Mouse (Mus musculus) right cerebral cortex, postnatal 25 days (tissue): ENCODE measurements around the gene Sbk3.

Source experiments
- DNase-seq: peaks from one replicate; pipeline ENCODE4 v3.0.0; 2022

Gene Sbk3

DNA sequence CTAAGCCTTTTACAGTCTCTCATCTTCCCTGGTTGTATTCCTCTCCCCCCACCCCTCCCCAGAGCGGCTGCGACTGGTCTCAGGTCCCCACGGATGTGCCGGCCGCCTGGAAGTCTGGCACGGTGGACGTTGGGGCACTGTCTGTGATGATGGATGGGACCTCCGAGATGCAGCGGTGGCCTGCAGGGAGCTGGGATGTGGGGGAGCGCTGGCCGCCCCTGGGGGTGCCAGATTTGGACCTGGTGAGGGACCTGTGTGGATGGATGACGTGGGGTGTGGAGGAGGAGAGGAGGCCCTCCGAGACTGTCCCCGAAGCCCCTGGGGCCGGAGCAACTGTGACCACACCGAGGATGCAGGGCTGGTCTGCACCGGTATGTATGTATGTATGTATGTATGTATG is 42.6 kb downstream of the Sbk3 start:
- no peak for DNase-seq

DNA sequence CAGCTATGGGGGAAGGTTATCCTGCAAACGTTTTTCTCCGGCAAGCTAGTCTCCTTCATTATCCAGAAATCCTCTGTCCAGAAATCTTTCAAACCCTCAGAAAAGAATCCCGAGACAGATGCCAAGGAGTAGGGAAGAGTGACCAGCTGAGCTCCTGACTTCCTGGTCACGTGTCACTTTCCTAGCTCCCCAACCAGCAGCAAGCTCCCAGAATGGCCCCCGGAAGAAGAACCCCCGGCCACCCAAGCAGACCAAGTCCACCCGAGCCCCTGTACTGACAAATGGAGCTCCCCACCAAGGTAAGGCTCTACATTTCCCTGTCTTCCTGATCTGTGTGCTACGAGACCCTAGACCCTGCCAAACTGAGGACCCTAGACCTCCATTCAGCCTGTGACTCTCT is 43.3 kb downstream of the Sbk3 start:
- DNase-seq: no peak

DNA sequence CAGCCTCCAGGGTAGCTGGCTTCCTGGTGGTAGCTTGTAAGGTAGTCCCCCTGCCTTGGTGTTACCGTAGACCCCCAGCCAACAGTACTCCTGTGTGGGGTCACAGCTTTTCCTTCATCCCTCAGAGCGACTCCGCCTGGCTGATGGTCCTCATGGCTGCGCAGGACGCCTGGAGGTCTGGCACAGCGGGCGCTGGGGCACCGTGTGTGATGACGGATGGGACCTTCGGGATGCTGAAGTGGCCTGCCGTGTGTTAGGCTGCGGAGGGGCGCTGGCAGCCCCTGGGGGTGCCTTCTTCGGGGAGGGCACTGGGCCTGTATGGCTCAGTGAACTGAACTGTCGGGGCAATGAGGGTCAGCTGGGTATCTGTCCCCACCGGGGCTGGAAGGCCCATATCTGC is 44.1 kb downstream of the Sbk3 start:
- DNase-seq: no peak

DNA sequence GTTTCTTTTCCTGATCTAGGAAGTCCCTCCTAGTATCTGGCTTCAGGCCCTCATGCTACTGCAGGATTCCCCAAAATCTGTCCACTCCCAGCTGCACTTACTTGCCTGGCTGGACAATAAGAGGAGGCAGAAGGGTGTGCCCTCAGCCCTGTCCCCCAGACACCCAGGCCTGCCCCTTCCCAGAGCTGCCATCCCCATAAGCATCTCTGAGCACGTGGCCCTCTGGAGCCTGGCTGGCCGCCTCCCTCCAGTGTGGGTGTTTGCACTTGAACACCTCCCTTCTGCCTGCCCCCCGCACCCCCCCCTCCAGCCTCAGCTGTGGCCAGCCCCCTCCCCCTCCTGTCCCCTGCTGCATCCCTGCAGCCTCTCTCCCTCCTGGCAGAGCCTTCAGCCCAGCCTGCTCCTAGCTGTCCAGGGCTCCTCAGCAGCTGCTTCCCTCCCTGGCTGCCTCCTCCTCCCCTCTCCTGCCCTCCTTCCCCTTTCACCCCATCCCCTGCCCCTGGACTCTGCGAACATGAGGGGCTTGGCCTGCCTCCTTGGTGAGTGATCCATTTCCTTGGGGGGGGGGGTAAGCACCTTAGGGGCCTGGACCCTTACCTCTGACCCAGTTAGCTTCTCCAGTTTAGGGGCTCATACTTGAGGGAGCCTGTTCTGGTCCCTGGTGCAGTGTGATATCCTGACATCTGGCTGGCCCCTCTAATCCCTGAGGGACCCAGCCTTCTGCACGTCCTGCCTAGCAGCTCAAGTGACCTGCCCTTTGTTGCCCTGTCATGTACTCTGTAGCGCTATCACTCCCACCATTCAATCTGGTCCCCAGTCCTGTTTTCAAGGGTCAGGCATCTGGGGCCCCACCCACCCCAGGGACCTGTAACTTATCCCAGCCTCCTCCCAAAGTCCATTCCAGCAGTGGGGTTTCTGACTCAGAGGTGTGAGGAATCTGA is 45.3 kb downstream of the Sbk3 start, which contains the start of gene Ssc5d:
Gene Ssc5d, plus strand, starts transcription at position 345 of the 941 bp plus-strand sequence.
- no peak for DNase-seq

DNA sequence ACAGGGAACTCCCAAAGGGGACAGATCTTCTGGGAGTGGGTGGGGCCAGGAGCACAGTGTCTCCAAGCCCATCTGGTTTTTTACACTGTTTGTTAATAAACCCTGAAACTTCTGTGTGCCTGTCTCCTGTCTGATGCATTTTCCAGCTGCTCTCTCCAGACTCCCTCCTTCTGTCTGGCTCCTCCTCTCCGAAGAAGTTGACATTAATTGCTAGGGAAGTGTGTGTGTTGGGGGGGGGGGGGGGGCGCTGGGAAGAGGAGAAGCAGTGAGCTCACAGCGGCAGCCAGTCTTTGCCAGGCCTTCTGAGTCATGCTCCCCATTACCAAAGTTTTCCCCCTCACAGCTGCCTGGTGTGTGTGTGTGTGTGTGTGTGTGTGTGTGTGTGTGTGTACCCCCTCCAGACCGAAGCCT is 46.1 kb downstream of the Sbk3 start:
- DNase-seq: no peak

DNA sequence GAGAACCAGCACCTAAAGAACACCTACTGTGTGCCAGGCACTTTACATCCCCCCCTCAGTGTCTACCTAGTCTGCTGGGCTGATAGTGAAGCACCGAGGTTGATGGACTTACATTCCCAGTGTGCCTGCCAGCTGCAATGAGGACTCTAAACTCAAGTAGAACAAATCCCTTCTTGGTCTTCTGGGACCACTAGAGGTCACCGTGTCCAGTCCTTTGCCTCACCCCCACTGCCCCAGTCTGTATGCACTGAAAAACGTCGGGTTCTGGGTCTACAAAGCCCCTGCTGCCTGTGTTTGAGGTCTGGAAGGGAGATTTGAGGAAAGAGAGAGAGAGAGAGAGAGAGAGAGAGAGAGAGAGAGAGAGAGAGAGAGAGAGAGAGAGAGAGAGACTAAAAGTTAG is 46.5 kb downstream of the Sbk3 start:
- no peak for DNase-seq

DNA sequence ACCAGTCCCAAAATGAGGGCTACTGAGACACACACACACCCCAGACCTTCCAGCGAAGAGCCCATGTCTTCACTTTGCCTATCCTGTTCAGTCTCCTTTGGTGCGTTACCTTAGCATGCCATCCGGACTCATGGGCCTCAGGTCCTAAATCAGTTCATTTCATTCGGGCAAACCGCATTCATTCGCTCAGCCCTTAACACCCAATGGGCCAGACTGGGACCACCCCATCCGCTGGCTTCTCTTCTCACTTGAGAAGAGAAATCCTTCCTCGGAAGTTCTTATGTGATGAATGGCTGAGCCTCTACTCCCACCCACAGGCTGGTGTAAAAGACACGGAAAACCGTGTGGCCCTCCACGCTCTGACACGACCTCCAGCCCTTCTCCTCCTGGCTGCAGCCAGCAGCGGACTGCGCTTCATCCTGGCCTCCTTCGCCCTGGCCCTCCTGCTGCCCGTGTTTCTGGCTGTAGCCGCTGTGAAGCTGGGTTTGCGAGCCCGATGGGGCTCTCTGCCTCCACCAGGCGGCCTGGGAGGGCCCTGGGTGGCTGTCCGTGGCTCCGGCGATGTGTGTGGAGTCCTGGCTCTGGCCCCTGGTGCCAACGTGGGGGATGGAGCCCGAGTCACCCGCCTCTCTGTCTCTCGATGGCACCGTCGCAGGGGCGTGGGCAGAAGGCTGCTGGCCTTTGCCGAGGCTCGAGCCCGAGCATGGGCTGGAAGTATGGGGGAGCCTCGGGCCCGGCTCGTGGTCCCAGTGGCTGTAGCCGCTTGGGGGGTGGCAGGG is 47.2 kb downstream of the Sbk3 start:
- DNase-seq: peak; percentile 70

DNA sequence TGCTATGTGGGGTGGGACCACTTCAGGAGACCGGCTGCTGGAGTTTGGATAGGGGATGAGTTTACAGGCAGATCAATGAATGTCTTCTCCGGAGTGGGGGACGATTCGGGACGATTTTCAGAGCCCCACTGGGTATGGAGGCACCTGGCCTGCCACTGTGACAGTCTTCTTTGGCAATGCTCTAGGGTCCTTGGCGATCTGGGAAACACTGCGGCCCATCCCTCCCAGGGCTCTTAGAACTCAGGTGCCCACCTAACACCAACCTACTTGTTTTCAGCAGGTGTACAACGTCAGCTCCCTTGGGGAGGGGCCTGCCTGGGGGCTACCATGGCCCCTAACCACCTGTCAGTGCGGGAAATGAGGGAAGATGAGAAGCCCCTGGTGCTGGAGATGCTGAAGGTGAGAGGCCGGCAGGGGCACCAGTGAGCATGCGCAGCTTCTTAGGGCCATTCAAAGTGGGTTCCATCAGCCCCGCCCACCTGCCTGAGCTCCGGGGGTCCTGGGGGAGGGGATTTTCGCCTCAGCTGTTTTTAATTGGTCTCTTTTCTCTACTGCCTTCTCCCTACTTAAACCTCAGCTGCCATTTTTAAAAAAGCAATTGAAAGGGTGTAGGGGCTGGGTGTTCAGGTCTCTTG is 47.9 kb downstream of the Sbk3 start:
- peak; percentile 70 for DNase-seq

DNA sequence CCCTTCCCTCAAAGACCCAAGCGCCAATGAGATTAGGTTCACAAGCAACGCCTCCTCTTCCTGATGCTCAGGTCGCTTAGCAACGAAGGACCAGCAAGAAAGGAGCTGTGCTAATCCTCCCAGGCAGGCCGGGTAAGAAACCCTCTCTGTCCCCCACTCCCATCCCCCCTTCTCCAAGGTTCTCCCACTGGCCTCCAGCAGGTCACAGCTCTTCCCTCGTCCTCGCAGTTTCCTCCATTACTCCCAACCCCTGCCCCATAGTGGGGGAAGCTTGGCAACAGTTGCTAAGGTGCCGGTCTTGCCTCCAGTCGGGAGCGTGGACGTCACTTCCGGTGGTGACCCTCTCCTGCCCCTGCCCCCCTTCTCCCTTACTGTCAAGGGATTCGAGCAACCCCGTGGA is 48.5 kb downstream of the Sbk3 start:
- peak; percentile 86 for DNase-seq

DNA sequence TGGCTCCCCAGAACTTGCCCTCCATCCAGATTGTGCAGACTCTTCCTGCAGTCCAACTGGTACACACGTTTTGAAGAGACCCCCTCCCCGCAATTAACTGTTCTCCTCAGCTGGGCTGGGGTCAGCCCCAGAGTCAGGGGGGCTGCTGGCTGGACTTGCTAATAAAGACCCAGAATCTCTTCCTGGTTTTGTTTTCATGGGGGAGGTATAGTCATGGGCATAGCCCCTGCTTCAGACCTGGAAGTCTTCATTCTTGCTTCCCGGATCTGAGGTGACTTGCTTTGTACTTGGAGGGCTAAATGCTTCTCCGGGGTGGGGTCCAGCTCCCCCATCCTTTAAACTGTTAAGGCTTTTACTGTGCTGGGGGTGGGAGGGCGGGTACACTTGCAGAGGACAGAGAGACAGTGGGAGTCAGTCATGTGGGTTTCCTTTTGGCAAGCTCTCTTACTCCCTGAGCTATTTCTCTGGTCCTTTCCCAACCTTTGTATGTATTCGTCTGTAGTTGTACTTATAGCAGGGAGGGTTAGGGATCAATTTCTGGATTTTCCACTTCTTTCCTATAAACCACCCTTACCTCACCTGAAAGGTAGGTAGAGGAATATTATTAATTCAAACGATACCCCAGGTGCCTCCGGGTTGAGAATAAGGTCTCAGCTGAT is 49.0 kb downstream of the Sbk3 start, which contains the start of gene Nat14:
Gene Nat14, plus strand, starts transcription at position 205 of the 659 bp plus-strand sequence.
- DNase-seq: no peak

DNA sequence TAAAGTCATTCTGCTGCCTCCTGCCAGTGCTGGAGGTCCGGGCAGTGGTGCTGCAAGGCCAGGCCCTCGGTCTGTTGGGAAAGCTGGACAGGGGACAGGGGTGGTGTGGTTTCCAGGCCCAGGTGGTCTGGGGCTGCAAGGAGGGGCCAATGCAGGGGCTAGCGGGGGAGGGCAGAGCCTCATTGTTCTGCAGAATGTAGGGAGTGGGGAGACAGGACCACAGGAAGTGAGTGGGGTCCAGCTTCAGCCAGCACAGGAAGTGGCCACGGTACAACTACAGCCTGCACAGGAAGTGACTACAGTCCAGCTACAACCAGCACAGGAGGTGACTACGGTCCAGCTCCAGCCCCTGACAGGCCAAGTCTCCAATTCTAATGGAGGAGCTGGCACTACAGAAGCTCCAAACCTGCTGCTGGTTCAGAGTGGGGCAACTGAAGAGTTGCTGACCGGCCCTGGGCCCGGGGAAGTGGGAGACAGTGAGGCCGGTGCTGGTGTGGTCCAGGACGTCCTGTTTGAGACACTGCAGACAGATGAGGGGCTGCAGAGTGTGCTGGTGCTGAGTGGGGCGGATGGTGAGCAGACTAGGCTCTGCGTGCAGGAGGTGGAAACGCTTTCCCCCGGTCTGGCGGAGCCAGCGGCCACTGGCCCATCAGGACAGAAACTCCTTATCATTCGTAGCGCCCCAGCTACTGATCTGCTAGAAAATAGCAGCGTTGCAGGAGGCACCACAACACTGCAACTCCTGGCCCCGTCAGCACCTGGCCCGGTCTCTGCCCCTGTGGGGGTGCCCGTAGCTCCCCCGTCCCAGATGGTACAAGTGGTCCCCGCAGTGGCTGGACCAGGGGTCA is 49.8 kb downstream of the Sbk3 start:
- DNase-seq: no peak

DNA sequence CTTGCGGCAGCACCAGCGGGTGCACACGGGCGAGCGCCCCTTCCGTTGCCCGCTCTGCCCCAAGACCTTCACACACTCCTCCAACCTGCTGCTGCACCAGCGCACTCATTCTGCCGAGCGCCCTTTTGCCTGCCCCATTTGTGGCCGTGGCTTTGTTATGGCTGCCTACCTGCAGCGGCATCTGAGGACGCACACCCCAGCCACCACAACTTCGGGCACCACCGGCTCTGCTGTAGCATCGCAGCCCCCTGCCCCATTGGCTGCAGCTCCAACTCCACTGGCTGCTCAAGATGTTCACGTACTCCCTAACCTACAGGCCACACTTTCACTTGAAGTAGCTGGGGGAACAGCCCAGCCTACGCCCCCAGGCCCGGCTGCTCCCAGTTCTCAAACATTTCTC is 50.5 kb downstream of the Sbk3 start:
- no peak for DNase-seq

DNA sequence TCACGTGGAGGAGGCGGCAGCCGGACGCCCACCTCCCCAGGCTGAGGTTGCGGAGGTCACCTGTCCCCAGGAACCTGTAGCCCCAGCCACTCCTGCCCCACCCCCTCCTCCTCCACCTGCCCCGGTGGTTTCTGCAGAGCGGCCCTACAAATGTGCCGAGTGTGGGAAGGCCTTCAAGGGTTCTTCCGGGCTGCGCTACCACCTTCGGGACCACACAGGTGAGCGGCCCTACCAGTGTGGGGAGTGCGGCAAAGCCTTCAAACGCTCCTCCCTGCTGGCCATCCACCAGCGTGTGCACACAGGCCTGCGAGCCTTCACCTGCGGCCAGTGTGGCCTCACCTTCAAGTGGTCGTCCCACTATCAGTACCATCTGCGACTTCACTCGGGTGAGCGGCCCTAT is 51.0 kb downstream of the Sbk3 start:
- no peak for DNase-seq

DNA sequence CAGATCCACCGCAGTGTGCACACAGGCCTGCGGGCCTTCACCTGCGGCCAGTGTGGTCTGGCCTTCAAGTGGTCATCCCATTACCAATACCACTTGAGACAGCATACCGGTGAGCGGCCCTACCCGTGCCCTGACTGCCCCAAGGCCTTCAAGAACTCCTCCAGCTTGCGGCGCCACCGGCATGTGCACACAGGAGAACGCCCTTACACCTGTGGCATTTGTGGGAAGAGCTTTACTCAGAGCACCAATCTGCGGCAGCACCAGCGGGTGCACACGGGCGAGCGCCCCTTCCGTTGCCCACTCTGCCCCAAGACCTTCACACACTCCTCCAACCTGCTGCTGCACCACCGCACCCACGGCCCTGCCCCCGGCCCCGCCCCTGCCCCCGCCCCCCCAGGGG is 51.9 kb downstream of the Sbk3 start:
- no peak for DNase-seq

DNA sequence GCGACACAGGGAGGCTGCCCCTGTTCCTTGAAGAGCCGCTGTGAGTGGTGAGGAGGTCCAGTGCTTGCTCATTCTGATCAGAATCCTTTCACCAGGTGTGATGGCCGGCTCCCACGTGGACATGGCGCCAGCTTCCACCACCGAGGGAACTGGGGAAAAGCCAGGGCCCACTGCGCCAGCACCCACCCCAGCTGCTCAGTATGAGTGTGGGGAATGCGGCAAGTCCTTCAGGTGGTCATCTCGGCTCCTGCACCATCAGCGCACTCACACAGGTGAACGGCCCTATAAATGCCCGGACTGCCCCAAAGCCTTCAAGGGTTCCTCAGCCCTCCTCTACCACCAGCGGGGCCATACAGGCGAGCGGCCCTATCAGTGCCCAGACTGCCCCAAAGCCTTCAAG is 52.3 kb downstream of the Sbk3 start:
- DNase-seq: no peak

DNA sequence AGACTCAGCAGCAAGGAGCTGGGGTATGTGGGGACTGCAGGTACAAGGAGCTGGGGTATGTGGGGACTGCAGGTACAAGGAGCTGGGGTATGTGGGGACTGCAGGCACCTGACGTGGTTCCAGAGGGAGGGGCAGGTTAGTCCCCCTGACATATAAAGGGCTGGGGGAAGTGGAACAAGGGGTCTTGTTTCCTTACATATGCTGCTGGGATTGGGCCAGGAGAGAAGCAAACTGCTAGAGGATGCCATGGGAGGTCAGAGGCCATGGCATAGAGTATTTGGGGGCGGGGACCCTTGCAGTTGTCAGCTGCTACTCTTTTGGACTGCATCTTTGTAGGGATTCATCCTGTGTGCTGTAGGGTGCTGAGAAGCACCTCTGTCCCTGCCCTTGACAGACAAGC is 53.5 kb downstream of the Sbk3 start:
- no peak for DNase-seq

DNA sequence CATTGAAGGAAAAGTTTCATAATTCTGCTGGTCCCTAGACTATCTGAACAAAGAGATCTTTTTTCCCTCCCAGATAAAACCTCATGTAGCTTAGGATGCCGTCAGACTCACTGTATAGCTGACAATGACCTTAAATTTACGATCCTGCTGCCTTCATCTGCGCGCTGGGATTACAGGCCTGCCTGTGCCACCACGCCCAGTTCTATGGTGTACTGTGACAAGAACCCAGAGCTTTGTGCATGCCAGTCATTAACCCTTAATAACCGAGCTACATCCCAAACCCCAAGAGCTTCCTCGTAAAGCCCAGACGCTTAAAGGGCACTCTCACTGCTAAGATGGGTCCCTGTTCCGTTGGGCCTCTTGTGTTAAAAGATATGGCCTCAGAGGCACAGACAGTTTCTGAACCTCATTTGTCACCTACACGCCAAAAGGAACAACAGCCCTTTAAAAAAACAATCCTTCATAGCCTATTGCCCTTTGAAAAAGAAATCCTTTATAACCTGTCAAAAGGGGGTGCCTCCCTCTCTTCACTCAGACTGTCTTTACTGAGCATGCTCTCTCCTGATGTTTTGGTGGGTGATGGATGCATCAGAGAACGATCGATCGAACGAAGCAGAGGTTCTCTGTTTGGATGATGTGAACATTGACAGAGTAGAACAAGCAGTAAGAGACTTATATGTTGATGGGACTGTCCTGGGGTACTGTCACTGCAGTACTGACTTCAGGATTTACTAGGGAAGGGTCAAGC is 55.1 kb downstream of the Sbk3 start:
- DNase-seq: no peak
